Mouse (Mus musculus) thymus, adult 2 months (tissue): ENCODE measurements around the gene Tppp3.

Experiments
- CTCF ChIP-seq: fragments of 200-500 bp; IDR thresholded peaks from 2 replicates; pipeline ENCODE4 v1.5.1; 2012; ENCODE audit warnings: mild to moderate bottlenecking, control low read depth, low read length, moderate library complexity, borderline replicate concordance; ENCODE audit not compliant: control insufficient read depth, poor library complexity, insufficient read depth; ENCODE audit errors: extremely low read depth
- POLR2A ChIP-seq: fragments of 200-500 bp; IDR thresholded peaks from 2 replicates; pipeline ENCODE4 v1.6.1; 2012; ENCODE audit warnings: mild to moderate bottlenecking, low read length, control low read depth, moderate library complexity; ENCODE audit not compliant: control insufficient read depth, poor library complexity, insufficient read depth; ENCODE audit errors: extremely low read depth

GRCm38 (mm10) chr8:105506977-105507376 is 35.7 kb upstream of the Tppp3 start:
- TF ChIP-seq POLR2A: no peak
- no peak for TF ChIP-seq CTCF
